Mouse (Mus musculus) hindlimb bud, embryonic 11.5 days (tissue): ENCODE data around the gene Samm50.

Source experiments
- DNase-seq: peaks from one replicate; pipeline ENCODE4 v3.0.0-alpha.2; 2012; ENCODE audit warnings: low read depth, low spot score; ENCODE audit errors: extremely low spot score

Gene Samm50

GRCm38 (mm10) chr15:84234794-84235581 is 42.9 kb downstream of the Samm50 start:
- no peak for DNase-seq

- no peak for DNase-seq
These were observed 43.6 kb downstream of the Samm50 start for GRCm38 (mm10) chr15:84235646-84236045.

GRCm38 (mm10) chr15:84238552-84238951 is 46.5 kb downstream of the Samm50 start:
- DNase-seq: no peak

GRCm38 (mm10) chr15:84238991-84239401 is 47.0 kb downstream of the Samm50 start:
- DNase-seq: no peak

GRCm38 (mm10) chr15:84241520-84241919 is 49.5 kb downstream of the Samm50 start:
- DNase-seq: no peak

GRCm38 (mm10) chr15:84245104-84245503 is 53.1 kb downstream of the Samm50 start:
- no peak for DNase-seq

GRCm38 (mm10) chr15:84246195-84246594 is 54.2 kb downstream of the Samm50 start:
- no peak for DNase-seq

- no peak for DNase-seq
These were observed 55.3 kb downstream of the Samm50 start for GRCm38 (mm10) chr15:84247309-84247708.

- DNase-seq: no peak
These were observed 59.2 kb downstream of the Samm50 start for GRCm38 (mm10) chr15:84251227-84251626.

- no peak for DNase-seq
These were observed 60.6 kb downstream of the Samm50 start for GRCm38 (mm10) chr15:84252645-84253044.

- no peak for DNase-seq
These were observed 61.7 kb downstream of the Samm50 start for GRCm38 (mm10) chr15:84253757-84254156.

- DNase-seq: no peak
These were observed 62.3 kb downstream of the Samm50 start for GRCm38 (mm10) chr15:84254387-84254786.

- no peak for DNase-seq
These were observed 64.3 kb downstream of the Samm50 start for GRCm38 (mm10) chr15:84256254-84256850.

GRCm38 (mm10) chr15:84256864-84257263 is 64.8 kb downstream of the Samm50 start:
- DNase-seq: no peak

GRCm38 (mm10) chr15:84258602-84259355 is 66.7 kb downstream of the Samm50 start:
- DNase-seq: no peak

- no peak for DNase-seq
These were observed 68.2 kb downstream of the Samm50 start for GRCm38 (mm10) chr15:84260123-84260822.

GRCm38 (mm10) chr15:84262630-84263029 is 70.6 kb downstream of the Samm50 start:
- no peak for DNase-seq

- DNase-seq: no peak
These were observed 71.5 kb downstream of the Samm50 start for GRCm38 (mm10) chr15:84263573-84263972.

- no peak for DNase-seq
These were observed 73.1 kb downstream of the Samm50 start for GRCm38 (mm10) chr15:84265141-84265540.

- no peak for DNase-seq
These were observed 74.2 kb downstream of the Samm50 start for GRCm38 (mm10) chr15:84266290-84266689.
